Mouse (Mus musculus): ENCODE measurements around the gene Nfasc.

DNA sequence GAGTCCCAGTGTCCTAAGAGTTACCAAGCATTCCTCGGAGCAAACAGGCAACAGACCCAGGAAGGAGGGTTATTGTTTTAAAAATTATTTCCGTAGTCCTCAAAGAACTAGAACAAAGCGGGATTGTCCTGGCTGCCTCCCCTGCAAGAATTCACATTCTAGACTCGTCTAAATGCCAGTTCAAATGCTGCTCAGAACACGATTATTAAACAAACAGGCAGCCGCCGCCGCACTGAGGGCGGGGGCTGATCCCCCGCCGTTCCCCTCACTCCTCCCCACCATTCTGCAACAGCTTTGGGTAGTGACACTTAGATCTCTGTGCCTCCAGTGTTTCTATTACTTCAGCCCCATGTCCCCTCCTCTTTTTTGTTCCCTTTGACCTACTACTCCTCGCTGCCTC is 62.7 kb downstream of the Nfasc start:
- TF ChIP-seq MYC (IDR thresholded peaks at IDR 0.05; ENCODE audit: low read depth, low read length) (no peak), POLR2A (IDR thresholded peaks at IDR 0.05; ENCODE audit: low read depth, low read length) (no peak), ETS1 (conservative IDR thresholded peaks at IDR 0.05; ENCODE audit: low read depth, low read length) (no peak), POLR2AphosphoS2 (IDR thresholded peaks at IDR 0.05; ENCODE audit: low read depth, low read length) (no peak), TCF12 (IDR thresholded peaks at IDR 0.05; ENCODE audit: low read depth, low read length) (no peak)
